Mouse (Mus musculus): ENCODE results near the gene Vasn. TPM values are rescaled to one million over a fixed set of nuclear protein-coding genes. Genes with fewer than 3 reads are reported as not detected.

Gene Vasn
- total RNA-seq (2021) = 10 to 100 TPM; 10.0 to 14.7 TPM
- long read RNA-seq, experiment 1, partial matches to known transcripts = 10 of 13 reads
- long read RNA-seq, experiment 1, other reads (novel, unspliced or antisense) = 0 of 13 reads
- long read RNA-seq, experiment 2, partial matches to known transcripts = 0 of 3 reads
- long read RNA-seq, experiment 2, other reads (novel, unspliced or antisense) = 1 of 3 reads

DNA sequence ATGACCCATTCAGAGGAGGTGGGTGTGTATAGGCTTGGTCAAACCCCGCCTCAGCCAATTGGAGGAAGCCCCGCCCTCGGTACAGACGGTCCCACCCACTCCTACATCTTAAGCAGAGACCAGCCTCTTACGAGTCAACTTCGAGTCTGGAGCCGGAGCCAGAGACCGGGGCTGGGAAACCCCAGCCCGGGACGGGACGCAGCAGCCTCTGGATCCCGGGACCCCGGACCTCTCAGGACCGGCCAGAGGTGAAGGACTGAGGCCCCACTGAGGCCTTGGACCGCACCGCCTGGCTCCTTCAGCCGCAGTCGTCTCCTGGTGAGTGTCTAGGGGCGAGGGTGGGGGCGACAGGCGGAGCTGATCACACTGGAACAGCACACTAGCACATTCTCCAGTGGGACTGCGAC, at the start of gene Vasn, which contains the start of gene Dnaja3:
Gene Vasn (plus strand): TSS at position 111 of the 407 bp plus-strand sequence.
Gene Dnaja3 (plus strand): TSS at position 159 of the 407 bp plus-strand sequence.
- peak; percentile 93 for DNase-seq

DNA sequence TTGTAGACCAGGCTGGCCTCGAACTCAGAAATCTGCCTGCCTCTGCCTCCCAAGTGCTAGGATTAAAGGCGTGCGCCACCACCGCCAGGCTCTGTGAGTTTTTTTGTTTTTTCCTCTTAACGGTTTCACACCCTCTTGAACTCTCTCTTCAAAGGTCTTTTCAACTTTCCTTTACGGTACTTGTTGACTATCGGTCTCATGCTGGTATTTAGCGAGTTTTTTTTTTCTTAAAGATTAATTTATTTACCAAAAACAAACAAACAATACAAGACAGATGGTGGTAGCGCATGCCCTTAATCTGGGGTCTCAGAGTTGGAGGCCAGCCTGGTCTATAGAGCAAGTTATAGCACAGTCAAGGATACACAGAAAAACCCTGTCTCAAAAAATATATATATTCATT, 49.5 kb upstream of the Vasn start:
- DNase-seq = no peak

DNA sequence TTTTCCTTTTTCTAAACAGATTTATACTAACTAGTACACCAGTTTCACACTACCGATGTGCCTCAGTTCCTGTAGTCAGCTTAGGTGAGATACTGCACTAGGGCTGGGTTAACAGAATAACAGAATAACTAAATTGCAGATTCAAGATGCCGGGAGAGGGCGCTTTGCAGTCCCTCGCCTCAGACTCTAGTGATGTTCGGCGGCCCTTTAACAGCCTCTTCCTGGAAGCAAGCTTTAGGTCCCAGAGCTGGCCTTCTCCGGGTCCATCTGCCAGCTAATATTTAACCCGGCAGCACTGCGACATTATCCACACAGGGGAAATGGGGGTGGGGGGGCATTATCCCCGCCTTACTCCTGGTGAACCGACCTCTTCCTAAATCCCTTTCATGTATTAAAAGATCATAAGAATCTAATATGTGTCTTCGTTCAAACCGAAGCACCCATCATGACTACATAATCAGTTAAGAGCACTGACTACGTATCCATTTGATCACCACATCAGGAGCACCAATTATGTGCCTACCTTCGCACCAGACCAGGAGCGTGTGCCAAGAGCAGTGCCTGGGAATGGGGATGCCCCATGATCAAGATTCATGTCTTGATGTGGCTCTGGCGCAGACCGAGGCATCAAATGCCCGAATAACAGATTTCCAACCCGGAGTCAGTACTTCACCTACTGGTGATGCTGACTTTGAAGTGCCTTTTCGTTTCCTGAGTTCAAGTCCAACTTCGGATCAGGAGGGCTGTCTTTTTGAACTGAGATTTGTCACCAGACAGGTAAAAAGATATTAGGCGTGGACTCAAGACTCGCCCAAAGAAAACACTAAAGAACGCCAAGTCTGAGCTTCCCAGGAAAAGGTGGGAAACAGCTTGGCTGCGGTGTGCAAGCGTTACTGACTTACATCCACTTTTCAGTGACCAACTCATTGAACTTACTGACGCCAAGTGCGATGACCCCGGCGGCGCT, 46.5 kb upstream of the Vasn start:
- peak; percentile 72 for DNase-seq

DNA sequence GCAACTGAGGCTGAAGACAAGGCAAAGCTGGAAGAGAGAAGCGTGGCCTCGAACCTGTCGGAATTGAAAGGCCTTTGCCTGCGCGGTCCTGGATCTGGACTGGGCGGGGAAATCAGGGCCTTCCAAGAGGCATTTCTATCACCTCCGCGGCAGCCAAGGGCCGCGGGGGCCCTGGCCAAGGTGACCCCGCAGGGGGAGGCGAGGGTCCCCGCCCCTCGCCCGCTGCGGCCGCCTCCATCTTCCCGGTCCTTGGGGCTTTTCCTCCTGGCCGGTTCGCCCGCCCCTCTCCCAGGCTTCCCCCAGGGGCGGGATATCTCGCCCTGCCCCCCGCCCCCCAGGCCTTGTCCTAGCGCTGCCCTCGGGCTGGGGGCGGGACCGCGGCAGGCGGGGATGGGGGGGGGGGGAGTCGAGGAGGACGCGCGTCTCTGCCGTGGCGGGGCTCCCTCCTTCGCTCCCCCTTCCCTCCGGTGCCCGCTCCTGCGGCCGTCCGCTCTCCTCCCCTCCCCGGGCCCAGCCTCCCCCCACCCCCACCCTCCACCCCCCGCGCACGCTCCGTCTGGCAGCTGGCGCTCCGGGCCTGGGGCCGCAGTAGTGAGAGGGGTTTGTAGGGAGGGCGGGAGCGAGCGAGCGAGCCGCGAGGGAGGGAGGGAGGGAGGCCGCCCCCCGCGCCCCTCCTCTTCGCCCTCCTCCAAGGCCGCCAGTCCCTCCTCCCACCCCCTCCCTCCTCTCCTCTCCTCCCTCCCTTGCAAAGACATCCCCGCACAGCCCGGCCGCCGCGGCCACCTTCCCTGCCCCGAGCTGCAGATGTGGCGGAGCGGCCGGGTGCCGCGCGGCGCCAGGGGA, 45.5 kb upstream of the Vasn start, which contains the start of gene Glis2:
Gene Glis2 (plus strand): TSS at position 743 of the 843 bp plus-strand sequence.
- peak; percentile 81 for DNase-seq

DNA sequence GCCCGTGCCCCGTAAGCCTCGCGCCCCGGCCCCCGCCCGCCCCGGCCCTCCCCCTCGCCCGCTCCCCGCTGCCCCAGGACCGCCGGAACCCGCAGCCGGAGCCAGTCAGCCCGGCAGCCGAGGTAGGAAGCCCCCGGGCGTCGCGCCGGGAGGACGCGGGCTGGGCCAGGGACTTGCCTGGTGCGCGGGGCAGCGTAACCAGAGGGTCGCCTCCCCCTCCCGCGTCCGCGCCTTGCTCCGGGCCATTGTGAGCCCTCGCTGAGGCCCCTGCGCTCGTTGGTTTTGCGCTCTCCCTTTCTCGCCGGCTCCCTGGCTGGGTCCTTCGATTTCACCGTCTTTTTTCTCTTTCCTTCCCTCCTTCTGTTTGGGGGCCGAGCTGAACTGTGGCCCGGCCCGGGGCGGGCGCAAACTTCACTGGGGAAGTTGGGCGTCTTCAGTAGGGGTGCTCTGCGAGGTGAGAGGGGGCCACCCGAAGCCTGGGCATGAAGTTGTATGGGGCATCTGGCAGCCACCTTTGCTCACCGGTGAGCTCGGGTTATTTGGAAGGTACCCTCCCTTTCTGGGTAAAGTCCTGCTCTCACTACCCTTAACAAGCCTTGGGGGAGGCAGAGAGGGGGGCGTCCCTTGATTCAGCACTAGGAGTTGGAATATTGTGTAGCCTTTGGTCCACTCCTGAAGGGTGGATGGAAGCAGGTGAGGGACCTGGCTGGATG, 44.8 kb upstream of the Vasn start:
- no peak for DNase-seq

DNA sequence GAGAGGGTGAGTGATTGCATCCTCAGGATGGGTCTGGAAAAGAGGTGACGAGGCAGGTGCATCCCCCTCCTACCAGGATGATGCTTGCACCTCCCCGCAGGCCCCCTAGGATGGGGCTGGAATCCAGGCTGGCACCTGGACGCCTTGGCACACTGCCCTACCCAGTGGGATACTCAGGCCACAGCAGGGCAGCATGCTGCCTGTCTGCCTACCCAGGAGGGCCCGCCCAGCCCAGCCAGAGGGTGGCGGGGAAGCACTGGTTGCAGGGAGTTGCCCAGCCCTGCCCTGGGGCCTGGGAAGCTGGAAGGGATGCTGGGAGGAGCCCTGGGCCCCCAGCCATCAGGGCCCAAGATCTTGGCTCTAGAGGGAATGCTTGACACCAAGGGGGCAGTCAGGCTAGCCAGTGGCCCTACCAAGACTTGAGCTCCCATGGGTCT, 44.2 kb upstream of the Vasn start:
- peak; percentile 72 for DNase-seq

DNA sequence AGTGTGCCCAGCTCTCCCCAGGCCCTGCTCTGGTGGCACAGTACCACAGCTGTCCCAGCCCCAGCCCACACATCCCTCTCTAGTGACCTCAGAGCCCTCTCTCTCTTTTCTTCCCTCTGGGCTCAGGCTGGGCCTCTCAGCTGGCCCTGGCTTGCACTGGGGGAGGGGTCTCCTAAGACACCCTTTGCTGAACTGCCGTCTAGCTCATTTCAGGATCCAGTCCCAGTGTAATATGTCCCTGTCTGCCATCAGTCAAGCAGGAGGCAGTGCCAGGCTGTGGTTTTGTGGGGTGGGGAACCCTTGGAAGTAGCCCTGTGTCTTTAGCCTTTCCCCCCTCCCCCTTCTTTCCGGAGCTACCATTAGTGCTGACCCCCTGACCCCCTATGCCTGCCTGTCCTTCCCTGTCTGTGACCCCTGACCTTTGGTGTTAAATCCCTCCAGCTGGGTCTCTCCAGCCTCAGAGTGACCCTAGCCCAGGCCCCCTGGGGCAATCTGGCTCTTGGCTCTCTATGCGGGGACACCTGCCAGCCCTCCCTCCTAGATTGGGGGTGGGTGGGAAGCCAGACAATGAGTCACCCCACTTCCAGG, 43.5 kb upstream of the Vasn start:
- DNase-seq = no peak

DNA sequence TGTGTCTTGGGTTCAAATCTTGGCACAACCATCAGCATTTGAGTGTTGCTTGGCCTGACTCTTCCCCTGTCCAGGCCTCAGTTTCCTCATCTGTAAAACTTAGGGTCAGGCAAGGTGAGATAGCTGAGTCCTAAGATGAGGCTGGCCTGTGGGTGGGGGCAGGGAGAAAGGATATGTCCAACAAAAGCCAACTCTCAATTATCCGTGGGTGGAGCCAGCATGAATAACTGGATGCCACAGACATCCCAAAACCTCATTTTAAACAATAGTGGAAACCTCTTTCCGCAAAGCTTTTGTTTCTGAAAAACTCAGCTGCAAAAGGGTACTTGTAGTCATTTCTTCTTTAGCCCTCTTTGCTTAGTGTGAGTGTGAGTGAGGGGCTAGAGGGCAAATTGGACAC, 42.9 kb upstream of the Vasn start:
- DNase-seq = no peak

DNA sequence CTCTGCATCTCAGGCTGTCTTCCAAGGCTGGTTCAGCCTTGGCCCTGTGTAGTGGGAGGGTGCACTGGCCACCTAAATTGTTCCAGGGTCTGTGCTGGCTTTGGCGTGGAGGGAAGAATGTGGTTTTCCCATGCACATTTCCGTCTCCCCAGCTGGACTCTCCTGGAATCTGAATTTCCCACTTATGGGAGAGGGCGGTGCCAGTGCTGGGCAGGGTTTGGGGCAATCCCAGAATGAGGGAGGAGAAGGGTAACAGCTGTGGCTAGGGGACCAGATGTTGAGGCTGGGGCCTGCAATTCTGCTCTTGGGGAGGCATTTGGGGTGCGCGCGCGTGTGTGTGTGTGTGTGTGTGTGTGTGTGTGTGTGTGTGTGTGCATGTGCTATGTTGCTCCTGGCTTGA, 42.4 kb upstream of the Vasn start:
- no peak for DNase-seq

DNA sequence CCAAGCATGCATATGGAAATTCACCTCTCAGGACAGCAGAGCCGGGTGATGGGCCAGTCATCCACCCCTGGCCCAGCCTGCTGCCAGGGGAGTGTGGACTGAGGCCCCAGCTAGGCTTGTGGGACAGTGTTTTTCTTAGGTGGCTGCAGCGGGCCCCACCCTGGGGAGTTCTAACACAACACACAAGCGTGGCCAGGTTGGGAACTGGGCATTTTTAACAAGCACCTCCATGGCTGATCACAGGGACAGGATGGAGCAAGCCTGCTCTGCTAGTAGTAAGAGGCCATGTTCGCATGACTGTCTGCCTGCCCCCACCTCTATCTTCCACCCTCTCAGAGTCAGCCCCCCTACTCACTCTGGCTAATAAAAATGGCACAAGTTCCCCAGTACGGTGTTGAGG, 41.7 kb upstream of the Vasn start:
- DNase-seq = no peak

DNA sequence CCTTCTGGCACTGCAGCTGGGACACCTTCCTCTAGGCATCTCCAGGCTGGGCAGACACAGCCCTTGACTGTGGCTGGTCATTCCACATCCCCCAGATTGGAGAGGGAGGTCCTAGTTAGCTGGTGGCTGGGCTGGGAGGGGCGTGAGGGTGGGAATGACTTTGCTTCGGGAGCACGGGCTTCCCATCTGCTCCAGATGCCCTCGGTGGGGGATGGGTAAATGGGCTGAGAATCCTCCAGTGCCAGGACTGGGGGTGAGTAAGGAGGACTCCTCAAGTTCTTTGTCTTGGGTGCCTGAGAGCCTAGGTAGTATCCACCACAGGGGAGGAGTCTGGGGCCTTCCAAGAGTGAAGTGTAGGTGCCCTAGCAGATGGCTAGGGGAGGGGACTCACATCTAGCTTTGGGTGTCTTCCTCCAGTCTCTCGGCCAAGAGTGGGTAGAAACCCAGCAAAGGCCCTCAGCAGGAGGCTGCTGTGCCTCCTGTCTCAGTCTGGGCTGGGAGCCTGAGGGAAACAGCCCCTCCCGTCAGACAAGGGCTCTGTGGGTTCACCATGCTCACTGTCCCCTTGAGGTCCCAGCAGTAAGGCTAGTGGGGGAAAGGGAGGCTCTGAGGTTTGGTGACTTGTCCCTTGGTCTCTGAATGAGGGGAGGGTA, 40.7 kb upstream of the Vasn start:
- DNase-seq = no peak

DNA sequence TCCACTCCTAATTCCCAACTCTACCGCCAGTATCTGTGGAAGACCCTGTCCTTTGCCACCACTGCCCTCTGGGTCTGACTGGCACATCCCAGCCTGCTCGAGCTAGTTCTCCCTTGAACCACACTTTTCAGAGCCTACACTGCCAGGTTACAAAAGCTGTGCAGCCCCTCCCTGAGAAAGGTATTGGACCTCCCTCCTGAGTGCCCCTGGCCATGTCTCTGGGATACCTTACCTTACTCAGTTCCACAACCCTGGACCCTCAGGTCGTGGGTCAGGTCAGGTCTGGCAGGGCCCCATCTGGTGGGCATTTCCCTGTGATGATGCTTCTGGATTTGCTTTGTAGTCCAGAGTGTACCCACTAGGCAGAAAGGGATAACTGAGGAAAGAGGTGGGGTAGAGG, 40.1 kb upstream of the Vasn start:
- DNase-seq = no peak

DNA sequence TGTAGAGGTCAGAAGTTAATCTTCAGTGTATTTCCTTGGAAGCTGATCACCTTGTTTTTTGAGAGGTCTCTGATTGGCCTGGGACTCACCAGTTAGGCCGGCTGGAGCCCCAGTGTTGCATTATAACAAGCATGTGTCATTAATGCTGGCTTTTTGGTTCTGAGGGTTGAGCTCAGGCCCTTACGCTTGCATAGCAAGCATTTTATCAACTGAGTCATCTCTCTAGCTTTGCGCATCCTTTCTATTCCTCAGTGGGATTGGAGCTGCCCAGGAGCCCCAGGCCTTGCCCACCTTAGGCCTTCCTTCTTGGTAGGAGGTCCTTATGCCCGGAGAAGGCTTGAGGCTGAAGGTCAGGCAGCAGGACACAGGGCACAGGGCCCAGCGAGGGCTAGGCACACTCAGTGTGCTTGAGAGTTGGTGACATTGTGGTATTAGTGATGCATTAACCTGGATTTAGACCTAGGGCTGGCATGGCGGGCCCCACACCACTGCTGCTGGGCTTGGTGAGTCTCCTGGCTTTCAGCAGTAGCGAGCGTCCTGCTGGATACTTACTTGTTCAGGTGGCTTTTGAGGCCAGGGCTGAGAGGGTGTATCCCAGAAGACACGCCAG, 38.9 kb upstream of the Vasn start:
- DNase-seq = no peak

DNA sequence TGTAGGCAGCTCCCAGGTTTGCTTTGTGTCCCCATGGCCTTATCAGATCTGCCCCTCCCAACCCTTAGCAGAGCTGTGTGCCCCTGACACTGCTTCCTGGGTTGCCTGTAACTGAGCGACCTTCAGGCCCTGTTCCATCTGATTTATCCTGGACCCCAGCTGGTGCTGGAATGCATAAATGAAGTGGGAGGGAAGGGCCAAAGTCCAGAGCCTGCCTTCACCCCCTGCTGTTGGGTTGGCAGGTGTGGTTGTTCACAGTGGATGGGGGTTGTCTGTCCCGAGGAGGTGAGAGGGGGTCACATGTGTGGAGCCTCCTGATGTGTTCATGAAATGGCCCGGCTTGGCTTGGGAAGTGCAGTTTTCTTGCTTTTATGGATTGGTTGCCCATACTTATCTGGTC, 37.6 kb upstream of the Vasn start:
- DNase-seq = no peak

DNA sequence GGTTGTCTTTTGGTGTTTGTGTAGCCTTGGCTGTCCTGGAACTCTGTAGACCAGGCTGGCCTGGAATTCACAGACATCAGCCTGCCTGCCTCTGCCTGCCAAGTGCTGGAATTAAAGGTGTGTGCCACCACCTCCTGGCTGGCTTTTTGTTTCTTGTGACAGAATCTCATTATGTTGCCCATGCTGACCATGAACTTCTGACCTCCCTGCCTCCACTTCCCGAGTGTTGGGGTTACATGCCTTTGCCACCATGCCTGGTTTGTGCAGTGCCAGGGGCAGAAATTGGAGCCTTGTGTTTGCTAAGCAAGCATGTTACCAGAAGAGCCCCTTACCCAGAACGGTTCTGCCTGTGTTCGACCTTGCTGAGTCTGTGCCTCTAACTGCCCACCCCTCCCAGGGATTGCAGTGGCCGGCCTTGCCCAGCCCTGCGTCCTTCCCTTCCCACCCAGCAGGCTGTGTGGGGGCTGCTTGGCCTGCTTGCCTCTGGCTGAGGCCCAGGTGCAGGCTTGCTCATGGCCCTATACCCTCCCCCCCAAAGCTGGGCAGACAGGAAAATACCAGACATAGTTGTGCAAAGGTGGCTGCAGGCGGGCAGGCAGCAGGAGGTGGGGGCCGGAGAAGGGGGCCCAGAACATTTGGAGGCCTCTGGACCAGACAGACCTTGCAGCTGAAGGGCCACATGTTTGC, 36.8 kb upstream of the Vasn start:
- no peak for DNase-seq

DNA sequence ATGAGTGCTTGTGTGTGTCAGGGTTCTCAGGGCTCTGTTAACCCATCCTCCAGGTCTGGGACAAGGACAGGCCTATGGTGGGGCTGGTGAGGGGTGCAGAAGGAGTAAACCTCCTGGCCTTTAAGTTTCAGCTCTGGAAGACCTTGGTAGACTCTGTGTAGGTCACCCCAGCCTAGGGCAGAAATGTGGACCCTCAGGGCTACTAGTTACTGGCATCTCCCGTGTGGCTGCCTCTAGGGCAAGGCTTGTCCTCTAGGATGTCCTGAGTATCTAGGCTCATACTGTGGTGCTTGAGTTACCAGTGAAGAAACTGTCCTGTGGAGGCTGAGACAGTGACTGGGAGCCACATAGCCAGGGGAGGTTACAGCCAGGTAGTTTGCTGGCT, 36.3 kb upstream of the Vasn start:
- DNase-seq = no peak

DNA sequence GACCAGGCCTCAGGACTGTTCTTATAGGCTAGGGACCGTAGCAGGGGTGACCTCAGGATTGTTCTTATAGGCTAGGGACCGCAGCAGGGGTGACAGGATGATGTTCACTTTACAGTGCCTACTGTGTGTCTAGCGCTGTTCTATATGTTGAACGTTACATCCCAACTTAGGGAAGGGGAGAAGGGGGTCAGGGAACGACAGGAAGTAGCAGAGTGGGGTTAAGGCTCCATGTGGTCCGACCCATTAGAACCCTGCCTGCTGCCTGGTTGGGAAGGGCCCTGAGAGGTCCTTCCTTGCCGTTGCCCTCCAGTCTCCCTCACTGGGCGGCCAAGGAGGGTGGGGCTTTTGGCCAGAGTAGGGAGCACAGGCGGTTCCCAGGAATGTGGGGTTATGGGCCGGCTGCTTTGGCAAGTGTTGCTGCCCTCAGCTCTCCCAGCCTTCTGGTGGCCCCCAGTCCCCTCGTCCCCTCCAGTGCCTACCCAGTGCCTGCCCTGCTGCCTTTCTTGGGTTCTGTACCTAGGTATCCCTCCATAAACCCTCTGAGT, 35.4 kb upstream of the Vasn start:
- DNase-seq = no peak

DNA sequence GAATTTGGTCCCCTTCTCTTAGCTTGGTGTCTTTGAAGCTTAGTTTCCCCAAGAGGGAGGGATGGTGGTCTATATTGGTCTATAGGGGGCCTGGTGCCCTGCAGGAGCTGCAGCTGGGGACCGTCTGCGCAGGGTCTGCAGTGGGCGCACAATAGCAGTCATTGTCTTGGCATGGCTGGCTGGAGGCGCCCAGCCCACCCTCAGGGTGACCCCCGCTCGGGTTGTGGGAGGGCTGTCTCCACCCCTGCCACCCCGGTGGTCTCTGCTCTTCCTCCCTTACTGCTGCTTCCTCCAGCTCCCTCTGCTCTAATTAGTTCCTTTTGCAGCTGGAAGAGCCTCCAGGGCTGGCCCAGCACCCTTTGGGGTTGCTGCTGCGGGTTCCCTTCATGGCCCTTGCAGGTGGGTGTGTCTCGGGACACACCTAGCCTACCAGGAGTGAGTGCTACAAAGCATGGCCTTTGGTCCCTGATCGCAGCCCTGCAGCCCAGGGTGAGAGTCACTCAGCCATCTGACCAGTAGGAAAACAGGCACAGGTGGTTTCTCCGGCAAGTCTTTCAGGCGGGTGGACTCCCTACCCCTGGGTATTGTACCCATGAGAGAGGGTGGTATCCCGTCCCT, 34.1 kb upstream of the Vasn start:
- DNase-seq = peak; percentile 5

Measured in adrenal gland, postnatal 10 days (tissue).